Mouse (Mus musculus) testis, adult 2 months (tissue): Measurements from ENCODE around the gene Nans.

Experiments
- CTCF ChIP-seq: fragments of 200-500 bp; IDR thresholded peaks from 2 replicates; pipeline ENCODE4 v1.5.1; 2012; ENCODE audit warnings: low read depth, mild to moderate bottlenecking, inconsistent platforms, low read length, moderate library complexity; ENCODE audit not compliant: control insufficient read depth, insufficient read depth, insufficient replicate concordance
- POLR2A ChIP-seq: fragments of 200-500 bp; IDR thresholded peaks from 2 replicates; pipeline ENCODE4 v1.6.1; 2012; ENCODE audit warnings: low read depth, mild to moderate bottlenecking, inconsistent platforms, low read length, moderate library complexity; ENCODE audit not compliant: control insufficient read depth

GRCm38 (mm10) chr4:46502606-46503502 is 13.8 kb downstream of the Nans start:
- TF ChIP-seq POLR2A (no peak), CTCF (no peak)
